Mouse (Mus musculus): ENCODE data around the gene Adra1d.

GRCm38 (mm10) chr2:131546308-131546700 lies 15.8 kb downstream of the Adra1d start:
- TF ChIP-seq CTCF (IDR thresholded peaks at IDR 0.05; ENCODE audit: low read depth) (no peak), EP300 (optimal IDR thresholded peaks at IDR 0.05) (no peak)
